Mouse (Mus musculus) splenic B cell, adult 2 months (primary cell): ENCODE measurements around the gene Jag2.

ENCODE experiments used
- DNase-seq: peaks from one replicate; pipeline ENCODE4 v3.0.0-alpha.2; 2011; ENCODE audit warnings: low read depth, low spot score
- H3K27me3 ChIP-seq: 2 replicates; pipeline ENCODE4 v1.6.1; 2012; ENCODE audit warnings: mild to moderate bottlenecking, low read length, moderate library complexity, mixed read lengths; ENCODE audit not compliant: control insufficient read depth, poor library complexity, insufficient read depth, severe bottlenecking
- H3K36me3 ChIP-seq: 2 replicates; pipeline ENCODE4 v1.6.1; 2012; ENCODE audit warnings: mild to moderate bottlenecking, low read length, moderate library complexity, mixed read lengths; ENCODE audit not compliant: control insufficient read depth, poor library complexity, insufficient read depth, severe bottlenecking

Jag2 gene

DNA sequence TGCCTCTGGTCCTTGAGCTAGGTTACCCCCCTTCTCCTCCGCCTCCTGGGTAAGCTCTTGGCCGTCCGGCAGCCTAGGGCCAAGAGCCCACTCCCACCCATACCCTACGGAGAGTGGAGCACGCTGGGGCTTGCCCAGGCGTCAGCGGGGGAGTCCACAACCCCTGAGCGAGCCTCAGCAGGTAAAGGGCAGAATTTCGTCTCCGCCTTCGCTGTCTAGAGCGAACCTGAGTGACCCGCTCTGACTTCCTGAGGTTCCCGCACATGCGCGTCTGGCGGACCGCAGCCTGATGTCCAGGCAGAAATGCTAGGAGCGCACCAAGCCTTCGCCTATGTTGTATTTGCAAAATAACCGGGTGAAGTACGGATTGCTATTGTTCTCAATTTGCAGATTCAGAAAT, 55.4 kb downstream of the Jag2 start:
- DNase-seq = no peak
- no peaks in the 10 kb centered on the region for H3K27me3 ChIP-seq
- H3K36me3 ChIP-seq = no peaks in the 10 kb centered on the region; the same call in 1 of the 2 replicates

DNA sequence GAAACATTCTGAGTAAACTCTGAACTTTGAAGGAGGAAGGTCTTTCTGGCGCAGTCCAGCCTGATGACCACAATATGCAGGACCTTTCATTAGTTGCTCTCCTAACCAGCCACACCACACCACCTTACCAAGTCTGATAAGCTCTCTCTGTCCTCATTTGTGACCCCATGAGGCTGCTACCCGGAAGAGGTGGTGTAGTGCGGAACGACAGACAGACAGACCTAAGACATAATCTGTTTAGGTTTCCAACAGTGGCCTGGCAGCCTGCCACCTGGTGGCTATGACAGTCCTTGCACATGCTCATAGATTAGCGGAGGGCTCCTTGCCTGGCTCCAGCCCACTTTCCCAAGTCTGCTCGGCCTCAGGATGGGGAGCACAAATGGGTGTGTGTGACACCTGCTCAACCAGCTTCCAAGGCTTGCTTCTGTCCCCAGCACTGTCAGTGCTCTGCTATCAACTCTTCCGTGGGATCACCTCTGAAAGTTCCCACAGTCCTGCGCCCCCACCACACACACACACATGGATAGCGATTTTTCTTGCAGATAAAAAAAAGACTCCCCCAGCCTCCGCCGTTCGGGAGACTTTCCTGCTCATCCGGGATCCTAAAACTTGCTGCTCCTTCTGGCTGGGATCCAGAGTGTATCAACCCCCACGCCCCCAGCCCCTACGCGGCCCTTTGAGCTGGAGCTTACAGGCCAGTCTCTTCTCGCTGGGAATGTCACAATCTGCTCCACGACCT, 56.0 kb downstream of the Jag2 start:
- Histone ChIP-seq H3K27me3 (no peaks in the 10 kb centered on the region), H3K36me3 (no peaks in the 10 kb centered on the region; the same call in 1 of the 2 replicates)
- peak; percentile 85 for DNase-seq

DNA sequence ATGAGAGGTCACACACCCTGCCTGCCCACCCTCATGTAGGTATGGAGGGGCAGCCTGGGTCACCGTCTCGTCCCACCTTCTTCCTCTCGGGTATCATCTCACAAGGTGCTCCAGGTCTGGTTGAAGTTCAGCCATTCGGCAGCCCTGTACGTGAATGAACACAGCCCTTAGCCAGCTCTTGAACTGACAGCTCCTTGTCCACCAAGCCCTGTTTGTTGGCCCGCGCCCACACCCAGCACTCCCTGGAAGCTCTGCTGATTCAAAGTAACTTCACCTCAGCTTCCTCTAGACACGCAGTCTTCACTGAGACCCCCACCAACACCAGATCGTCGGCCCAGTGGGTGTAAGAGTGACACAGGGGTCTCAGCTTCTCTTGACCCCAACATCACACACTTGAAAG, 56.6 kb downstream of the Jag2 start:
- Histone ChIP-seq H3K27me3 (no peaks in the 10 kb centered on the region), H3K36me3 (no peaks in the 10 kb centered on the region; the same call in 1 of the 2 replicates)
- DNase-seq = no peak

DNA sequence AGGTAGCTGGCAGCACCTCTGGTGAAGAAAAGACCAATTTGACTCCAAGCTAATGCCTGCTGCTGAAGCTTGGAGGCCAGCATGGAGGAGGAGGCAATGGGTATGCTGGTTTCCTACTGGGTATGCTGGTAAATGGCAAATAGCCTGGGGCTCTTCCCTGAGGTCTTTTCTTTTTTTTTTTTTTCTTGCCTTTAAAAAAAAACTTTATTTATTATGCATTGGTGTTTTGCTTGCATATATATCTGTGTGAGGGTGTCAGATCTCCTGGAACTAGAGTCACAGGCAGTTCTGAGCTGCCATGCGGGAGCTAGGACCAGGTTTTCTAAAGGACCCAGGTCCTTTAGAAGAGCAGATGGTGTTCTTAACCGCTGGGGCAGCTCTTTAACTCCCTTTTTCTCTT, 58.3 kb downstream of the Jag2 start:
- no peaks in the 10 kb centered on the region for H3K36me3 ChIP-seq
- DNase-seq = no peak

DNA sequence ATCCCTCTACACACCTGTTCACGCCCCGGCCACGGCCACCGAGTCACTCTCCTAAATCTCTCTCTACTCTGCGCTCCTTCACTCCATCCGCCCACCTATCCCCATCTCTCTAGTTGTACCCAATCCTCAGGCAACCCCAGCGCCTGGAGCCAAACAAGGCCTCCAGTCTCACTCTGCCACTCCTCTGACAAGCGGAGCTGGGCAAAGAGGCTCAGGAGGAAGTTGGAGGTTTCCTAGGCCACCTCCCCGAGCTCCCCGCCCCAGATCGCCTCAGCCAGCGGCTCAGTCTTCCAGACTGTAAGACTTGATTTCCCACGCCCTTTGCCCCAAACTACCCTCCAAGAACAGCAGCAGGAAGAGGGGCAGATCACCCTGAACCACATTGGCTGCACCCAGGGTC, 58.8 kb downstream of the Jag2 start:
- DNase-seq = no peak
- no peaks in the 10 kb centered on the region for H3K36me3 ChIP-seq
- no peaks in the 10 kb centered on the region for H3K27me3 ChIP-seq

More for the DNA sequence above, 58.3 kb downstream of the Jag2 start:
- H3K27me3 ChIP-seq = no peaks in the 10 kb centered on the region

DNA sequence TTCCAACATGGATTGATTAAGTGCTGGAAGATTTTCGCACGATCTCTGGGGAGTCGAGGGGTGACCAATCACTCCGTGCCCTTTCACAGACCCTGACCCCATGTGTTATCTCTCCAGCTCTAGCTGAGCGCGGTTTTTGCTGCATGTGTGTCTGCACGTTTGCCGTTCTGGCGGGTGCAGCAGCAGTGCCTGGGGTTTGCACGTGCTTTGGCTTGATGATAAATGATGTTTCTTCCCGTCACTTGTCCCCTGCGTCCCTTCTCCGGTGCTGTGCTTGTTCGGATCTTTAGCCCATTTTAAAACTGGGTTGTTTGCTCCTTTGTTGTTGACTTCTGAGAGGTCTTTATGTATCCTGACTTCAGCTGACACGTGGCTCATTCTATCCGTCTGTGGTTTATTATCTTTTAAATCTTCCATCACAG, 59.8 kb downstream of the Jag2 start:
- no peak for DNase-seq
- Histone ChIP-seq H3K36me3 (no peaks in the 10 kb centered on the region), H3K27me3 (no peaks in the 10 kb centered on the region)

DNA sequence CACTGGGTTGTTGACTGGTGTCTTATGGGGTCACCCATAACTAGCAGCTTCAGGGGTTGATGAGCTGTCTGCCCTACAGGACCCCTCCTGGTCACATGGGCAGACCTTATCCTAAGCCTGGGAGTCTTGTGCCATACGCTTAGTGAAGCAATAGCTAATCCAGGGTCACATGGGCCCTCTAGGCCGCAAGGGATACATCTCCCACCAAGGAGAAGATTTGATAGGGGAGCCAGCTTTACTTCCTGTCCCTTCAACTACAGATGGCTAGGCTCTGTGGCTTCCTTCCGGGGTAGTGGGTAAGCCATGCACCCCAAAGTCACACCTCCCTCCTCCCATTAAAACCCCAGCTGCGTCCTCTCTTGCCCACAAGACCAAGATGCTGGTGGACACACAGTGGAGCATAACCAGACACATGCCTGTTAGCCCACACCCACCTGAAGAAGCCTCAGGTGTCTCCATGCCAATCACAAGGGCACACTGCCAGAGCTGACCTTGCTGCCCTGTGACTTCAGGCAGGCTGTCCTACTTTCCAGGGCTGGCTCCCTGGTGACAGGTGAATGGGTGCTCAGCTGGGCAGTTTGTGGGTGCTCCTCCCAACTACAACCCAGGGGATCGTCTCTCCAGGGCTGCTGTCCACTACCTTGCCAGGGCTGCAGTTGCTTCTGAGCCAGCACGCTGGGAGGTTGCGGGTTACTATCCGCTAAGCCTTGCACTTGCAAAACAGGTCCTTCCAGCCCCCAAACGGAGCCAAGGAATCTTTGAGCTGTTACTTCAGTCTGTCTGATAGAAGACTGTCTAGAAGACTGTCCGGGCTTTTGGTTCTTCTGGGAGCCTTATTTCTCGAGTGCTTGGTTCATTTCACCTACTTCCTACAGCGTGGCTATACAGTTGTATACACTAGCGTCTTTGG, 61.1 kb downstream of the Jag2 start, which contains the start of gene Gpr132:
Gpr132 (minus strand) TSS at position 51 of the 910 bp plus-strand sequence.
- H3K36me3 ChIP-seq = no peaks in the 10 kb centered on the region
- DNase-seq = peak; percentile 60
- H3K27me3 ChIP-seq = no peaks in the 10 kb centered on the region

DNA sequence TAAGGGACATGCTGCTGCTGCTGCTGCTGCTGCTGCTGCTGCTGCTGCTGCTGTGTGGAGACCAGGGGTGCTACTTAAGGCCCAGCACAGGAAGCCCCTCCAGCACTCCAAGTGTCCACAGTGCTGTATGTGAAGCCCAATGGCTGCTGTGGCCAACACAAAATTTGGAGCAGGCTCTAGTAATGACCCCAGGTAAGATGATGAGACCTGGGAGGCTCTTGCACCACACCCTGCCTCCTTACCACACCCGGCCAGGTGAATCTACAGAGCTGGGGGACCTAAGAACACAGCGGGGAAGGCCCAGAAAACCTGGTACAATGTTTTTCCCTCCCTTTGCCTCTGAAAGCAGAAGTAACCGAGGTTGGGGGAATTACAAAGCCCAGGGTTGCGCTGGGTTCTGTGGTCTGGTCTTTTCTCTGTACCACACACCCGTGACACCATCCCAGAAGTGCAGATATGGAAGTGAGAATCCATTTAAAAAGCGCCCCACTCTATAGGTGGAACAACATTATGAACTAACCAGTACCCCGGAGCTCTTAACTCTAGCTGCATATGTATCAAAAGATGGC, 62.4 kb downstream of the Jag2 start:
- H3K27me3 ChIP-seq = no peaks in the 10 kb centered on the region
- no peaks in the 10 kb centered on the region for H3K36me3 ChIP-seq
- DNase-seq = peak; percentile 90

DNA sequence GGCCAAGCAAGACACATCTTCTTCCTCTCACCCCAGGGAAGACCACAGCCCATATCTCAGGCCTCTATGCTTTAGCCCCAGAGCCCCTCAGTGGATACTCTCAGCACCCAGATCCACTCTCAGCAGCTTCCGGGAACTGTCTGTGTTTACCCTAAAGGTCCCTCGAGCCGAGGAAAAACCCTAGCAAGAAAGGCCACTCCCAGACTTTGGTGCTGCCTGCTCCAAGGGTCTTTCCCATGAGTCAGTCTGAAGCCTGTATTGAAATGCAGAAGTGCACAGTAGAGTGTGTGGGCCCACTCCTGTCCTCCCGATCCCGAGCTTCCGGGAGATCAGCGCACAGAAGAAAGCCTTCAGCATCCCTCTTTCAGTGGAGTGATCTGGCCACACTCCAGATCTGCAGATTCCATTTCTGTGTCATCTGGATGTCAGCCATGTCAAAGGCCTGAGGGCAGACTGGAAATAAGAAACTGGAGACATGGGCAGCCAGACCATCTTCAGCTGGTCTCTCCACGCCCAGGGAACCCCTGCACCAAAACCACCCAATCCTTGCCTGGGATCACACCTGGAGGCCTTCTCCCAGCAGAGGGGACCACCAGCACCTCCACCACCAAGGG, 63.0 kb downstream of the Jag2 start:
- H3K36me3 ChIP-seq = no peaks in the 10 kb centered on the region
- DNase-seq = no peak
- H3K27me3 ChIP-seq = no peaks in the 10 kb centered on the region

DNA sequence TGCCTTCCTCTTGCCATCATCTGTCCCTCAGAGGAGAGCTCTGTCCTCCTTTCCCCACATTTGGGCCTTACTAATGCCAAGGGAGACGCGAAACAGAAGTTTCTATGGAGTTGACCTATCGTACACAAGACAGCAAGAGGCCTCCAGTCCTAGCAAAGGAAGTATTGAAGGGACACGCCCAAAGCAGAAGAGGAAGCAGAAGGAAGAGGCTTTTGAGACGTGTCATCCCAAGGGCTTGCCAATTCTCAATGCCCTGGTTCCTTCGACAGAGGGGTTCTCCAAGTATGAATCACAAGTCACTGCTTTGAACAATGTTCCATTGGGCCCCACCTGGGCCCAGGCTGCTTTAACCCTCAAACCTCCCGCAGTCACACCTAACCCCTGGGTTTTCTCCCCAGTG, 64.8 kb downstream of the Jag2 start:
- DNase-seq = peak; percentile 60
- no peaks in the 10 kb centered on the region for H3K36me3 ChIP-seq
- H3K27me3 ChIP-seq = no peaks in the 10 kb centered on the region

DNA sequence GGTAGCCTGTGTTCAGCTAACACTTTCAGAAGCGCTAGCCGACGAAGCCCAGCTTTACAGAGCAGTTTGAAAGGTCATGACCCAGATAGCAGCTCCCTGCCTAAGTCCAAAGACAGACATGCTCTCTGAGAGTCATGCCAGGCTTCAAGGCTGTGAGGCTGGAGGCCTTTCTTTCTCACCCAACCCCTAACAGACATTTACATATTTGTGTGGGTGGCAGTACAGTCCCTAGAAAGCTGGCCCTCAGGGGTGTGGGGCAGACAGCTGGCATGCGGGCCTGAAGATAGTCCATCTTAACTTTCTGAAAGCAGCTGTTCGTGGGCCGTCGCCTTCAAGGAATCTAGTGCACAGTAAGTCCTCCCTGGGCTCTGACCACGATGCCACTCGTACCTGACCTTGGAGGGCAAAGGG, 67.7 kb downstream of the Jag2 start:
- peak; percentile 74 for DNase-seq
- no peaks in the 10 kb centered on the region for H3K36me3 ChIP-seq

DNA sequence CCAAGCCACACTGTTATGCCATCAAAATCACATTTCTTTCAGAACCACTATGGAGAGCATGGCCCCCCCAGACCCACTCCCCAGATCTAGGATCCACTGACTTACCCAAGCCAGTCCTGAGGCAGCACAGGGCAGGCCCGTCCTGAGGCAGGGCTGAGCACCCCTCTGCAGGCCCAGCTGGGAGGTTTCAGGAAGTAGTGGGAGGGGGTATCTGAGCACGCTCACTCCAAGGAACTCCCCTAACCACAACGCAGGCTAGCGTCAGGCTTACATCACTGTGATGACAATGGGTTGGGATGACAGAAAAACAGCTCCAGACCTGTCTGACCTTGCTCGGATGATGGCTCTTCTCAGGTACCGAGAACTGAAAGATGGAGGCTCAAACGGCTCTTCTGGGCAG, 68.8 kb downstream of the Jag2 start:
- H3K27me3 ChIP-seq = no peaks in the 10 kb centered on the region
- DNase-seq = peak; percentile 90
- H3K36me3 ChIP-seq = no peaks in the 10 kb centered on the region

More for the DNA sequence above, 67.7 kb downstream of the Jag2 start:
- H3K27me3 ChIP-seq = no peaks in the 10 kb centered on the region

DNA sequence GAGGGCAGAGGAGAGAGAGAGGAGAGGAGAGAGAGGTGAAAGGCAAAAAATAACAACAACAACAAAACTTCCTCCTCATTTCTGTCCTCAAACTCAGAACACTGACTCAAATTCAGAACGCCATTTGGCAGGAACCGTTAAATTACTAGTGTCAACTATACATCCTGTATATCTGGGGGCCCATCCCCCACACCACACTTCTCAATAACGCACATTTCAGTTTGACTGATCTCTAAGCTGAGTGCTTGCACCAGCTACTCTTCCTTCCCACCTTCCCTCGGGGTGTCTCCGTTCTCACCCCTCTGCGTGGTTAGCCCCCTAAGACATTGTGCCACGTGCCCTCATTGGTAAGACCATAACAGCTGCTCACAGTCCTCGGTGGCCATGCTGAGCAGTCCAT, 69.6 kb downstream of the Jag2 start:
- peak; percentile 75 for DNase-seq
- H3K27me3 ChIP-seq = no peaks in the 10 kb centered on the region
- H3K36me3 ChIP-seq = 0 out of 2 replicates have a peak, but pooled peaks cover 1% of the 10 kb centered on the region

DNA sequence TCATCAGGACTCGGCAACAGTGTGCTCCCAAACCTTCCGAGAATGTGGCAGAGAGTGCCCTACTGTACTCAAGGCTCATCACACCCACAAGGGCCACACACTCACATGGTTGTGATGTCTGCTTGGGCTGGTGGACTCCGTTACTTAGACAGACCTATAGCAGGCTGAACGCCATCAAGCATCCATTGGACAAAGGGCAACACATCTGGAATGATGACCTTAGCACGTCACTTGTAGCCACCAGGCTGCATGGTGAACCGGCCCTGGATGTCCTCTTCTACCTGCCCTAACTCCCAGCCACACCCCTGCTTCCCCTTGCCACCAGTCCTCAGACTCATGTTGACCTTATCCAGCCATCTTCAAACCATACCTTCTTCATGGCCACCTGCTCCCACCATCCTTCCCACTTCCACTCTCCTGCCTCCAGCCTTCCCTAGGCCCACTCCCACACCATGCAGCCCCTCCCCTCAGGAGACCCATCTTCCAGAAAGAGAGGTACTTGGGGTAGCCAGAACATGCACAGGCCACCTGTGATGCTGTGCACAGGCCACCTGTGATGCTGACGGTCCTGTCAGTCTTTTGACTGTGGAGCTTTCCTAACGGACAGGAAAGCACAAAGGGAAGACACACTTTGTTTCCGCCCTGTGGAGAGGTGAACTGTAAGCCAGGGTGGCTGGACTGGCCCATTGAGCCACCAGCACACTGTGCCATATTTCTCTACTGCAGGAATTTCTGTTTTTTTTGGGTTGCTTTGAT, 70.8 kb downstream of the Jag2 start:
- H3K27me3 ChIP-seq = no peaks in the 10 kb centered on the region
- 0 out of 2 replicates have a peak, but pooled peaks cover 1% of the 10 kb centered on the region for H3K36me3 ChIP-seq
- DNase-seq = no peak
